Mouse (Mus musculus) gastrocnemius, postnatal 4 days (tissue): ENCODE measurements at regions not wholly inside any gene's neighbourhood (a gene's known extent, or its start where the extent isn't known, plus 50 kb on each side); places are given as distances from the start of the nearest gene placed in this dataset.

Source experiments
- DNase-seq, 2 experiments: peaks; one replicate each; pipeline ENCODE4 v3.0.0; 2021 to 2022; ENCODE audit warnings: low spot score in 2 of 2, mixed read lengths in 2 of 2

- DNase-seq = no peak
Measured at GRCm38 (mm10) chr1:13949241-13949640, 2143.9 kb downstream of the 4930444P10Rik start.

GRCm38 (mm10) chr1:13941351-13941750 is 2151.8 kb downstream of the 4930444P10Rik start:
- no peak for DNase-seq

- DNase-seq = no peak
Measured at GRCm38 (mm10) chr1:13938344-13938743, 2154.8 kb downstream of the 4930444P10Rik start.

- DNase-seq = no peak
Measured at GRCm38 (mm10) chr1:13935938-13936491, 2157.1 kb downstream of the 4930444P10Rik start.

- DNase-seq = no peak
Measured at GRCm38 (mm10) chr1:13928679-13929078, 2164.4 kb downstream of the 4930444P10Rik start.

- DNase-seq = no peak
Measured at GRCm38 (mm10) chr1:13927964-13928363, 2165.2 kb downstream of the 4930444P10Rik start.

GRCm38 (mm10) chr1:13925994-13926393 is 2167.1 kb downstream of the 4930444P10Rik start:
- DNase-seq = no peak

GRCm38 (mm10) chr1:13915216-13915615 is 2177.9 kb downstream of the 4930444P10Rik start:
- no peak for DNase-seq

GRCm38 (mm10) chr1:13879126-13879525 is 2214.0 kb downstream of the 4930444P10Rik start:
- DNase-seq = no peak

GRCm38 (mm10) chr1:13873925-13874324 is 2219.2 kb downstream of the 4930444P10Rik start:
- no peak for DNase-seq

- DNase-seq = no peak
Measured at GRCm38 (mm10) chr1:13872536-13872935, 2220.6 kb downstream of the 4930444P10Rik start.

- DNase-seq = no peak
Measured at GRCm38 (mm10) chr1:13870631-13871286, 2222.4 kb downstream of the 4930444P10Rik start.

- DNase-seq = no peak
Measured at GRCm38 (mm10) chr1:13865713-13866112, 2227.4 kb downstream of the 4930444P10Rik start.

GRCm38 (mm10) chr1:13863712-13864111 is 2229.4 kb downstream of the 4930444P10Rik start:
- DNase-seq = no peak

- no peak for DNase-seq
Measured at GRCm38 (mm10) chr1:13861070-13861511, 2232.0 kb downstream of the 4930444P10Rik start.

- DNase-seq = no peak
Measured at GRCm38 (mm10) chr1:13860469-13860868, 2232.7 kb downstream of the 4930444P10Rik start.

- DNase-seq = no peak
Measured at GRCm38 (mm10) chr1:13859723-13860122, 2233.4 kb downstream of the 4930444P10Rik start.

- no peak for DNase-seq
Measured at GRCm38 (mm10) chr1:13858371-13859018, 2234.6 kb downstream of the 4930444P10Rik start.

GRCm38 (mm10) chr1:13856998-13857397 is 2236.1 kb downstream of the 4930444P10Rik start:
- no peak for DNase-seq

GRCm38 (mm10) chr1:13851144-13851543 is 2242.0 kb downstream of the 4930444P10Rik start:
- DNase-seq = no peak

- no peak for DNase-seq
Measured at GRCm38 (mm10) chr1:13849071-13849470, 2244.1 kb downstream of the 4930444P10Rik start.

- no peak for DNase-seq
Measured at GRCm38 (mm10) chr1:13846336-13846865, 2246.7 kb downstream of the 4930444P10Rik start.
